Mouse (Mus musculus) left cerebral cortex, adult 2 months (tissue): ENCODE measurements at regions not wholly inside any gene's neighbourhood (a gene's known extent, or its start where the extent isn't known, plus 50 kb on each side); places are given as distances from the start of the nearest gene placed in this dataset.
A peak's percentile ranks its signal among the peaks of the same experiment; 100 is the strongest.

Experiments
- DNase-seq, 2 experiments: peaks; one replicate each; pipeline ENCODE4 v3.0.0; 2021 to 2022; ENCODE audit warnings: low spot score in 2 of 2, mixed read lengths in 1 of 2; ENCODE audit errors: extremely low spot score in 1 of 2
- H3K27ac ChIP-seq: fragments of 200-600 bp; 2 replicates; pipeline ENCODE4 v1.8.1; 2022
- H3K4me3 ChIP-seq: fragments of 200-600 bp; 2 replicates; pipeline ENCODE4 v1.8.1; 2022
- CTCF ChIP-seq: fragments of 200-600 bp; IDR thresholded peaks from 2 replicates; pipeline ENCODE4 v1.8.1; 2022; ENCODE audit warnings: antibody characterized with exemption, mild to moderate bottlenecking, moderate library complexity
- intact Hi-C: fragments of 180-260 bp; cut with DNase I; formaldehyde crosslinking; loops from one replicate; pipeline ENCODE4 v1.15.1; 2025

DNA sequence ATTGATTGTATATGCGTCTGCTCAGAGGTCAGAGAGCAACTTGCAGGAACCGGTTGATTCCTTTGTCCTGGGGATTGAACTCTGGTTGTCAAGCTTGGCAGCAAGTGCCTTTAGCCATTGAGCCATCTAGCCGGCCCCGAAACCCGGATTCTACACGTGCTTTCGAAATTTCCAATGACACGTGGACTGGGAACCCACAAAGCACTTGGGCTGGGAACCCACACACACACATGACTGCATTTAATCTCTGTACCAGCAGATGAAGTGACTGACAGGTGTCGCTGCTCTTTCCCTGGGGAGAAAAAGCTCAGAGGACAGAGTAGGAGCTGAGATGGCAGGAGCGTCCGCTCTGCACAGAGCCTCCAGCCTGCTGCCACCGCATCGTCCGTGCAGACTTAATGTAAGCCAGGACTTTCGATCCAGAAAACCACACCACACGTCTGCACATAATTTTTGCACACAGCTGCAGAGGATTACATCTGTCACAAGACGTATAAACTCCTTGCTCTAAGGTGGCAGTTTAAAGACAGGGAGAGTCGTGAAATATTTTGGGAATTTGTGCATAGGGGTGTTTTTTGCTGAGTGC is 129.4 kb upstream of the Zfp217 start:
- no peak for DNase-seq
- no peak overlapping the region for H3K27ac ChIP-seq
- no peak overlapping the region for H3K4me3 ChIP-seq
- TF ChIP-seq CTCF: no peak
- intact Hi-C loops: no loop called here

DNA sequence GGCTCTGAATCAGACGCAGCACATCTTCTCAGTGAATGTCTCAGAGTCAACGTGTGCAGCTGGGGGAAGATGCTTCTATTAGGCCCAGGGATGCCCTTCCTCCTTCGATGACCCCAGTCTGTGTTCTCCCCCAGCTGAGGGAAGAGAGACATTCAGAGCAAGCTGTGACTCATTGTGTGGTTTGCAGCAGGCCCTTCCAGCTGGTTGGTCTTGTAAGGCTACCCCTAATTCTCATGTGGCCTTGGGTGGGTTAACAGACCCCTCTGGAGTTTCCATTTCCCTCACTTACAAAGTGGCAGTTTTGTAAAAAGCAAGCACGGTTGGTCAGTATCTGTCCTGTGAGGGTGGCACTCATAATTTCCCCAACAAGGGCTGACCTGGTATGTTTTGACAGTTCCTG is 127.8 kb upstream of the Zfp217 start:
- no peak for TF ChIP-seq CTCF
- no peak for DNase-seq
- intact Hi-C loops: no loop called here
- Histone ChIP-seq H3K4me3 (no peak overlapping the region), H3K27ac (no peak overlapping the region)

DNA sequence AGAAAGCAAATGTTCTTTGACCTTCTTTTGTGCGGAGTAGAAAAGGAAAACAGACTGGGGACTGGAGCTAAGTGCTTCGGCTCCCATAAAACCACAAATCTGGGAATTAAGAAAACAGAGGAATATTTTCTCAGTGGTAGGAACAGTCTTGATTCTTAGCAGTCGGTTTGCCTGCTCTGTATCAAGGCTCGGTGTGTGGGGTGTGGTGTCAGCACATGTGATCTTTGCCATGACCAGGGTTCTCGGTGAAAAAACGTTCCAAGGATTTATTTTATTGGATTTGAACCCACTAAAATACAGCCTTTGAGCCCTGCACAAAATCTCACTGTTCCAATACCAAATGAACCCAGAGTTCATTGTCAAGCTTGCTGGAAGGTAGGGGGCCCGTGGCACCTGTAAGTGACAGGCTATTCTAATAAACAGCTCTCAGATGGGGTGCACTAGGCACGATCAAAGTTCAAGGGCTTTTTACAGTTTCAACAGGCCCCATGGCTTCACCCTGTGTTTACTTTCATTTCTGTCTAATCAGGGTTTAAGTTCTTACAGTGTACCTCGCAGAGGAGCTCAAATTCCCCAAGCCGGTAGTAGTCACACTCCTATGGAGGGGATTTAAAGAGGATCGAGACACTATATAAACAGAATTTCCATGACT is 122.1 kb upstream of the Zfp217 start:
- intact Hi-C loops: loop anchor here (5.0 kb wide), 1 partner anchor 138 kb away; no protein-coding TSS in a partner anchor
- Histone ChIP-seq H3K4me3 (no peak overlapping the region), H3K27ac (no peak overlapping the region)
- TF ChIP-seq CTCF: no peak
- DNase-seq: no peak

DNA sequence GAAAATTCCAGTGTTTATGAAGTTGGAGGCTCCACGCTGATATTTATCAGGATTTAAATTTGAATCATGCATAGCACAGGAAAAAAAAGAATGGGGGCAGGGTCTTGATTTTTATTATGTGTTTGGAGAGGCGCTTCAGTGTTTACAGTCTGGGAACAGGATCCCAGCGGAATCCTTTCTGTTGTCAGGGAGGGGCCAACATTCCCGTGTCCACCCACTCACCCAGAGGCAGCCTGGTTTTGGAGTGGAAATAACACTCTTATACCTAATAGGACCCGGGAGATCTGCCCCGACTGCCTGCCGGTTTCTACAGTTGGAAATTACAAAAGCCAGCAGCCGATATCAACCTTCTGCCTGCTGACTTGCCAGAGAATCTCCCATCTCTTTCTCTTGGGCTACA is 120.2 kb upstream of the Zfp217 start:
- no peak for TF ChIP-seq CTCF
- intact Hi-C loops: loop anchor here (5.0 kb wide), 1 partner anchor 136 kb away; no protein-coding TSS in a partner anchor
- H3K27ac ChIP-seq: no peak overlapping the region
- no peak overlapping the region for H3K4me3 ChIP-seq
- DNase-seq: no peak

DNA sequence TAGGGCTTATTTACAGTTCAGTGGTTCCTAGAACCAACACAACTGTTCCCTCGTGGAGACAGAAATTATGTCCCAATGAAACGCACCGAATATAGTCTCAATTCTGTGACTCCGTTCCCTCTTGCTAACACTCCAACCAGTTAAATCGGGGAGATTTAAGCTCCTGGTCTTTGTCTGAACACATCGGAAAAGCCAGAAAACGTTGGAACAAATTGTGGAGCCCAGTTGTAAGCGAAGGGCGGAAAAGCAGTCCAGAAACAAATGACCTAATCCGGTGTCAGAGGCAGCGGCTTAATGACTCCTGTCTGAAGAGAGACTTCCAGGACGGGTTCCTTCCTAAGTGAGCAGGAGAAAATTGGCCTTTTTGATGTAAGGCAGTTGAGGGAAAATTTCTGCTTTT is 119.2 kb upstream of the Zfp217 start:
- Histone ChIP-seq H3K4me3 (no peak overlapping the region; the same call in 1 of the 2 replicates), H3K27ac (no peak overlapping the region)
- intact Hi-C loops: loop anchor here (5.0 kb wide), 1 partner anchor 135 kb away; no protein-coding TSS in a partner anchor

DNA sequence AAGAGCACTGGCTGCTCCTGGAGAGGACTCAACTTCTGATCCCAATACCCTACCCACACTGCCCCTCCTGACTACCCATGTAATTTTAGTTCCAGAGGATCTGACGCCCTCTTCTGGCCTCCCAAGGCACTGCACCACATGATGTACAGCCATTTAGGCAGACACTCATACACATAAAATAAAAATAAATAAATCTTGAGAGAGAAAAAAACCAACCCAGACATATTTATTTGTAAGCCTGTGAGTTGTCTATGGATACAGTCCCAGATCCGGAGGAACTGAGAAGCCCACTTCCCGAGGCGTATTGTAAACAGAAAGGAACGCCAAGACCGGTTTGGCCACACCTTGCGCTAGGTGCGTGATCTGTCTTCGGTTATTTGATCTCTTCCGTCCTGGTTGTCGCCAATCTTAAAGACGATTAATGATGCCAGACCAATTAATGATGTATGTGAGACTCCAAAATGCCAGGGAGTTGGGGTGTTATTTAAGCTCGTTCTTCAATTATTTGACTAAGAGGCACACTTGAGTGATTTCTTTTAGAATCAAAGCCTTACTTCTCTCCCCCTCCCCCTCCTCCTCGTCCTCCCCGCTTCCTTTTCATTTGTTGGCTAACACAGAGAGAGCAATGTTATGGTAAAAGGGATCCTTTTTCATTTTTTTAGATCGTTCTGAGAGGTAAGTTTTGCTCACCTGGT is 118.7 kb upstream of the Zfp217 start:
- DNase-seq: no peak
- Histone ChIP-seq H3K4me3 (no peak overlapping the region; the same call in 1 of the 2 replicates), H3K27ac (no peak overlapping the region)
- intact Hi-C loops: loop anchor here (5.0 kb wide), 1 partner anchor 134 kb away; no protein-coding TSS in a partner anchor
- TF ChIP-seq CTCF: peak; percentile 35

More for the DNA sequence above, 119.2 kb upstream of the Zfp217 start:
- no peak for TF ChIP-seq CTCF
- DNase-seq: no peak

DNA sequence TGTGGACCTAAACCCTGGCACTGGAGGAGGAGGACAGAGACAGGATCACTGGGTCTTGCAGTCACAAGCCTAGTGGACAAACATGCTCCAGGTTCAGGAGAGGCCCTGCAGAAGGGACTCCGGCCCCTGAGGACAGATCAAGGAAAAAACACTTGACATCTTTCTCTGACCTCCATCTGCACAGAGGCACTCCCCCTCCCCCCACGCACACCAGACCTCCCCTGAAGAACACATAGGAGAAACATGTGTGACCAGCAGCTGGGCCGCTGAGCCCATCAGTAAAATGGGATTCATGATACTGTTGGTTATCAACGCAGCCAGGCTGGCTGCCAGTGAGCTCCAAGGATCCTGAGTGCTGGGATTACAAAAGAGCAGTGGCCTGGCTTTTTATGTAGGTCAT is 115.7 kb upstream of the Zfp217 start:
- intact Hi-C loops: no loop called here
- DNase-seq: no peak
- Histone ChIP-seq H3K27ac (no peak overlapping the region), H3K4me3 (no peak overlapping the region)
- TF ChIP-seq CTCF: no peak

DNA sequence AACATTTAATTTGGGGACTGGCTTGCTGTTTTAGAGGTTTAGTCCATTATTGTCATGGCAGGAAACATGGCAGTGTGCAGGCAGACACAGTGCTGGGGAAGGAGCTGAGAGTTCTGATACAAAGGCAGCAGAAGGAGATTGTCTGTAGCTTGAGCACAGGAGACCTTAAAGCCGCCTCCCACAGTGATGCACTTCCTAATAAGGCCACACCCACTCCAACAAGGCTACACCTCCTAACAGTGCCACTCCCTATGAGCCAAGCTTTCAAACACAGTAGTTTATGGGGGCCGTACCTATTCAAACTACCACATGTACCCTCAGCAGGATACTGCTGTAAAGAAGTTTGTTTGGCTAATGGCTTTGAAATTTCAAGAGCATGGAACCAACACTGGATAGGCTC is 113.3 kb upstream of the Zfp217 start:
- intact Hi-C loops: no loop called here
- DNase-seq: no peak
- TF ChIP-seq CTCF: no peak
- Histone ChIP-seq H3K27ac (no peak overlapping the region), H3K4me3 (no peak overlapping the region)

DNA sequence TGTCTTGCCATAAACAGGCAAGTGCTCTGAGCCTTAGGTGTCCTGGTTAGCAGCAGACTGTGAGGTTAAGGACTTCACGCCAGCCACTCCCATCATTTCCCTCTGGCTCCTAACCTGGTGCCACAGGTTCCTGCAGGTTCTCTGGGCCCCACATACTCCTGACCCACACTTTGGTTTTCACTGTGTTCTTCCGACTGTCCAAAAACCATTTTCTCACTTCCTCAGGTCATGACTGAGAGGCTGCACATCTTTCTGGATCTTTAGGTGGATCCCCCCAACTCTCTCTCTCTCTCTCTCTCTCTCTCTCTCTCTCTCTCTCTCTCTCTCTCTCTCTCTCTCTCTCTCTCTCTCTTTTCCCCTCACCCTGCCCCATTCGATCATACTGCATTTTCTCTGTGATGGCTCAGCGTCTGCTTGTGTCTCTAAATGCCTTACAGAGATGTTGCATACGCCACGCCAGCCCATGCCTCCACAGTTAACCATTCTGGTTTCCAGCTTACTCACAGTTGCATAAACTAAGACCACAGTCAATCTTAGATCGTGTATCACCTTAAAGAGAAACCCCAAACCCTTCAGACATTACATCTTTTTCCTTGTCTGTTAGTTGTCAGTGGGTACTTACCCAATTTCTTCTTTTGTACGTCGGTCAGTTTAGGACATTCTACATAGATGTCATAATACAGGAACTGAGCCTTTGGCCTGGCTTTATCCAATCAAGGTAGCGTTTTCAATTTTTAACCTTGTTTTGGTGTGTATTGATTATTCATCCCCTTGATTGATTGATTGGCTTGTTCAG is 112.0 kb upstream of the Zfp217 start:
- TF ChIP-seq CTCF: no peak
- Histone ChIP-seq H3K4me3 (no peak overlapping the region), H3K27ac (no peak overlapping the region)
- intact Hi-C loops: no loop called here
- no peak for DNase-seq

DNA sequence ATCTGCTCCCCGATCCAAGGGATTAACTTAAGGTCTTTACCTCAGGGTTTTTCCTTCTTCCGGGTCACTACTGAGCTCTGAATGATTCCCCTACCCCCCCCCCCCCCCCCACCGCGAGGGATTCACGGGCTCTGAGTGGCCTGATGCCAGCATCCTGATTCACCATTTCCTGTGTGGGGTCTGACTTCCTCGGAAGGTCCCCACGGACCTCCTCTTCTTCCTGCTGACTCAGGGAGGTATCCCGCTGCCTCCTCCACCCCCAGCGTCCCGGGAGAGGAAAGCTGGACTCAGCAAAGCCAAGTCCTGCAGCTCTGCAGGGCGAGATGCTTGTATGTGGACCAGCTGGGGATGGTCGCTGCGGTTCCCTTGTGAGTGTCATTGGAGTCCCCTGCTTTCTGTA is 110.5 kb upstream of the Zfp217 start:
- no peak for DNase-seq
- Histone ChIP-seq H3K4me3 (no peak overlapping the region), H3K27ac (no peak overlapping the region)
- TF ChIP-seq CTCF: no peak
- intact Hi-C loops: no loop called here

DNA sequence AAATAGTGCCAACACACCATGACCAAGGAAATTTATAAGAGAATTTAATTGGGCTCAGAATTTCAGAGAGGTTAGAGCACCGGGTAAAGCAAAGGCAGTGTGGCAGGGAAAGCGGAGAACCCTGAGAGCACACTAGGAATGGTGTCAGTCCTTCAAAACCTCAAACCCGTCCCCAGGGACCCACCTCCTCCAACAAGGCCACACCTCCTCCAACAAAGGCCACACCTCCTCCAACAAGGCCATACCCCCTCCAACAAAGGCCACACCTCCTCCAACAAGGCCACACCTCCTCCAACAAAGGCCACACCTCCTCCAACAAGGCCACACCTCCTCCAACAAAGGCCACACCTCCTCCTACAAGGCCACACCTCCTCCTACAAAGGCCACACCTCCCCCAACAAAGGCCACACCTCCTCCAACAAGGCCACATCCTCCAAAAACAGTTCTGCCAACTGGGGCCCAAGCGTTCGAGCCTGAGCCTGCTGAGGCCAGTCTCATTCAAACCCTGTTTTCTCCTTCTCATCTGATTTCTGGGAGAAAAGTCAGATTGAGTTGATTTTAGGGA is 109.8 kb upstream of the Zfp217 start:
- TF ChIP-seq CTCF: no peak
- no peak for DNase-seq
- Histone ChIP-seq H3K27ac (no peak overlapping the region), H3K4me3 (no peak overlapping the region)
- intact Hi-C loops: no loop called here
